Mouse (Mus musculus) megakaryocyte, embryonic 14.5 days (primary cell): ENCODE measurements around the gene Adap1.

Experiments
- FLI1 ChIP-seq: IDR thresholded peaks from 2 replicates; pipeline ENCODE4 v1.6.1; 2012; ENCODE audit warnings: low read length, inconsistent platforms, mixed read lengths
- GATA1 ChIP-seq: IDR thresholded peaks from 3 replicates; pipeline ENCODE4 v1.6.1; 2012; ENCODE audit warnings: mixed read lengths, low read length, inconsistent platforms, borderline replicate concordance

- TF ChIP-seq FLI1 (no peak), GATA1 (no peak)
These were observed 97.1 kb downstream of the Adap1 start for GRCm38 (mm10) chr5:139228318-139228717.
